Comparison of ENCODE assay signal across 8 mouse cellular contexts in genomic region chr17:84187727-84188373, GRCm38 (mm10). TPM values are rescaled to one million over a fixed set of nuclear protein-coding genes. Genes with fewer than 3 reads are reported as not detected.
DNase-seq lines count a peak whose midpoint lies in the region; ATAC-seq lines count a peak whose summit lies in the region.

Gene Zfp36l2 (minus strand): TSS chr17:84187947.

- ATAC-seq in inflammation-experienced regulatory T-cells, adult 6 months: peak; percentile 54
- ATAC-seq in megakaryocyte progenitor cell, adult 5-6 weeks (replicated peaks; ENCODE audit: poor library complexity): peak; percentile 38

- intact Hi-C loops in gastrocnemius, postnatal 14 days (cut with DNase I; ENCODE audit: low total_unique reads): no loop called here
- intact Hi-C loops in left cerebral cortex, postnatal 10 days (cut with DNase I): loop anchor here (5.0 kb wide), 3 partner anchors 91 to 199 kb away; no protein-coding TSS in a partner anchor

- DNase-seq in adipocyte (ENCODE audit: low spot score): peak; percentile 96
- peak; percentile 96 for DNase-seq in embryo, embryonic 10.5 days (ENCODE audit: low spot score)
- DNase-seq in gastrocnemius, postnatal 14 days: peak; percentile 97
- peak; percentile 88 to 97 for DNase-seq in left cerebral cortex, postnatal 10 days (ENCODE audit: extremely low spot score in 1 of 2, low spot score in 2 of 2)
- DNase-seq in right cerebral cortex, postnatal 10 days (ENCODE audit: low spot score in 2 of 2): peak; percentile 94 to 95
- peak; percentile 95 for DNase-seq in urinary bladder, postnatal 25 days (ENCODE audit: low spot score)

RNA-seq across cellular contexts. Expression of gene Zfp36l2, which starts in this region (rescaled TPM):
- 10 to 100 TPM; 17.0 to 21.3 TPM for total RNA-seq in gastrocnemius, postnatal 14 days (2021)
- 10 to 100 TPM; 30.4 to 54.7 (median 42.3) TPM for polyA plus RNA-seq in inflammation-experienced regulatory T-cells, adult 6 months (2017; shearing (Covaris generic))
- total RNA-seq in left cerebral cortex, postnatal 10 days (2021): 10 to 100 TPM; 17.1 to 20.4 TPM
- total RNA-seq in megakaryocyte progenitor cell, adult 5-6 weeks (2015): 269 and 286 TPM in 2 replicates
- 98.9 and 112 TPM in 2 replicates for total RNA-seq in megakaryocyte progenitor cell, adult 5-6 weeks (2017)

Comparison
In these comparisons a context has a peak if more than half of its experiments do, and no peak if none do; other contexts are left out.
1. Peak in every context shown above with its lines: DNase-seq and ATAC-seq.
2. RNA of gene Zfp36l2 (total RNA-seq): 98.9 to 286 TPM in megakaryocyte progenitor cell, adult 5-6 weeks; 17.0 to 21.3 TPM in gastrocnemius, postnatal 14 days and 17.1 to 20.4 TPM in left cerebral cortex, postnatal 10 days; every median in the first group is over 4 times any median in the second.